Mouse (Mus musculus) forebrain, embryonic 16.5 days (tissue): ENCODE results near the gene Gad2. TPM values are rescaled to one million over a fixed set of nuclear protein-coding genes. Genes with fewer than 3 reads are reported as not detected.

Experiments used
- ATAC-seq: fragments of 200-750 bp; cut with Nextera tagmentation; 2 replicates; pipeline ENCODE4 v1.8.0; 2017; ENCODE audit warnings: mild to moderate bottlenecking, moderate library complexity
- H3K27ac ChIP-seq: fragments of 300-500 bp; sonication (generic); 2 replicates; pipeline ENCODE4 v1.5.1; 2014; ENCODE audit warnings: low read length, control low read depth
- H3K27me3 ChIP-seq: fragments of 300-500 bp; sonication (generic); replicated peaks from 2 replicates; pipeline ENCODE4 v1.6.1; 2014; ENCODE audit warnings: low read length; ENCODE audit not compliant: control insufficient read depth, insufficient read depth
- H3K36me3 ChIP-seq: fragments of 300-500 bp; sonication (generic); 2 replicates; pipeline ENCODE4 v1.6.1; 2014; ENCODE audit not compliant: control insufficient read depth, insufficient read depth
- H3K4me1 ChIP-seq: fragments of 300-500 bp; sonication (generic); replicated peaks from 2 replicates; pipeline ENCODE4 v1.6.1; 2014; ENCODE audit warnings: low read length; ENCODE audit not compliant: control insufficient read depth, insufficient read depth
- H3K4me2 ChIP-seq: fragments of 300-500 bp; sonication (generic); 2 replicates; pipeline ENCODE4 v1.6.1; 2014; ENCODE audit warnings: mild to moderate bottlenecking, low read length, control low read depth
- H3K4me3 ChIP-seq: fragments of 300-500 bp; sonication (generic); replicated peaks from 2 replicates; pipeline ENCODE4 v1.5.1; 2014; ENCODE audit warnings: mild to moderate bottlenecking, low read length, control low read depth
- H3K9ac ChIP-seq: fragments of 300-500 bp; sonication (generic); replicated peaks from 2 replicates; pipeline ENCODE4 v1.6.1; 2014; ENCODE audit warnings: low read depth, low read length, control low read depth
- H3K9me3 ChIP-seq: fragments of 300-500 bp; sonication (generic); 2 replicates; pipeline ENCODE4 v1.6.1; 2016; ENCODE audit warnings: low read length; ENCODE audit not compliant: control insufficient read depth
- WGBS: fragments of 180-500 bp; shearing (Covaris S2); extraction: QIAGEN DNeasy Blood & Tissue Kit; methylation state at CpG from one replicate; pipeline ENCODE4 v1.1.7; 2014; 5-methylcytosine and 5-hydroxymethylcytosine counted together
- polyA plus RNA-seq: library from polyadenylated mRNA; unstranded; fragments of >200 nt; fragmentation: Nextera tagmentation; extraction: Ambion mirVana; gene quantifications from 2 replicates; pipeline ENCODE4 v1.2.1, GENCODE M21; 2015

Gene Gad2
- polyA plus RNA-seq, 1 experiment from 2014 or later = 74.4 TPM

DNA sequence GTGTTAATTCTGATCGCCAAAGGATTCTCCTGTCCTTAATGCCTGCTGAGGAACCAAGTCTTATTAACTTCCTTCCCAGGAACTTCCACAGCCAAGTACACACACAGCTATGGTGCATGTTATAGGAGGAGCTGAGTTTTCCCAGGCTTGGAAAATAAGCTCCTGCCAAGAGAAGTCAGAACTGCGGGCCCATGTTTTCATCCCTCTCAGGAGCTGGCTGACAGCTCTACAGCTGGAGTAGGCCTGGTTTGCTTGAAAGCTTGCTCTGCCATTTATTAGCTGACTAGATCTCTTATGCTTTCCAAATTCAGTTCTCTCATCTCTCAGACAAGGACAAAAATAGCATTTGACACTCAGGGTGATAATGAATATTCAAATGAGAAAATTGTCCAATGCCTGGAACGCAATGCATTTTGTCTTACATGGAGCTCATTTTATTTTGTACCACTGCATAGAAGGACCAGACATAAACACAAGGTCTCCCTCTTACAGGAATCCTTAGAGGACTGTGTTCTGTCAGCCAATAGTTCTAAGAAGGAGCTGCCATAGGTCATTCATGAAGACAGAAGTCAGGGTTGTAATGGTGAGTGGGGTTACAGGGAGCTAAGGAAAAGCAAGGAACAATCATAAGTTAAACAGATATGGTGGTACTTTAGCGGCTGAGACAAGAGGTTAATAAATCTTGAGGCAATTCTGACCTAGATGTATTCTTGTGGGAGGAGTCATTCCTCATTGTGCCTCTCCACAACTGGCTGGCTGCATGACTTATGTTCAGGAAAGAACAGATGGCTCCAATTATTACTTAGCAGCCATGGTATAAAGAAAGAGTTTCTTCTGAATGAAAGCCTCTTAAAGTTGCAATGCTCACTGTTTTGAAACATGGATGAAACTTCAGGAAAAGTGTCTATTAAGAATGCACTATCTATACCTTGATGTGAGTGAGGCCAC is 83.0 kb downstream of the Gad2 start:
- H3K4me3 ChIP-seq = no peak overlapping the region
- H3K4me2 ChIP-seq = no peak overlapping the region
- no peak overlapping the region for H3K9ac ChIP-seq
- no peaks in the 10 kb centered on the region for H3K36me3 ChIP-seq
- peaks cover 10% of the 10 kb centered on the region for H3K4me1 ChIP-seq
- peak overlapping the region; percentile 1; the same call in 1 of the 2 replicates for H3K27ac ChIP-seq
- no peaks in the 10 kb centered on the region for H3K27me3 ChIP-seq
- ATAC-seq = peak; percentile 89
- 43% methylated on average over 4 of the region's 4 CpGs for WGBS
- no peaks in the 10 kb centered on the region for H3K9me3 ChIP-seq

DNA sequence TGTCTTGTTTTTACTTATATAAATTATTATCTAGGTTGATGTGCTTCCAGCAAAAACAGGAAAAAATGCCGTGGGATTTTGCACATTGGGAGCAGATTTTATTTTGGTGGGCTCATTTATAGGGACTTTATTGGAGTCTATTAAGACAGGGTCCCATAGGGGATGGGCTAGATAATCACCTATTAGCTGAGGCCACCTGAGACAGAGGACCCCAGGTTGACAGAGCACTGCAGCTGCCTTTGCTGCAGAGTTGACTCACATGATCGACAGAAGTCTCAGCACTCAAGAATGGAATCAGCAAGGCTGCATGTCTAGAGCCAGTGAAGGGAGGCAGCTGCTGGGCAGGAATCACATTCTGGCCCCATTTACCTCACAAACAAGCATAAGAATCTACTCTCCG is 84.2 kb downstream of the Gad2 start:
- 77% methylated on average over 3 of the region's 3 CpGs for WGBS
- ATAC-seq = no peak

DNA sequence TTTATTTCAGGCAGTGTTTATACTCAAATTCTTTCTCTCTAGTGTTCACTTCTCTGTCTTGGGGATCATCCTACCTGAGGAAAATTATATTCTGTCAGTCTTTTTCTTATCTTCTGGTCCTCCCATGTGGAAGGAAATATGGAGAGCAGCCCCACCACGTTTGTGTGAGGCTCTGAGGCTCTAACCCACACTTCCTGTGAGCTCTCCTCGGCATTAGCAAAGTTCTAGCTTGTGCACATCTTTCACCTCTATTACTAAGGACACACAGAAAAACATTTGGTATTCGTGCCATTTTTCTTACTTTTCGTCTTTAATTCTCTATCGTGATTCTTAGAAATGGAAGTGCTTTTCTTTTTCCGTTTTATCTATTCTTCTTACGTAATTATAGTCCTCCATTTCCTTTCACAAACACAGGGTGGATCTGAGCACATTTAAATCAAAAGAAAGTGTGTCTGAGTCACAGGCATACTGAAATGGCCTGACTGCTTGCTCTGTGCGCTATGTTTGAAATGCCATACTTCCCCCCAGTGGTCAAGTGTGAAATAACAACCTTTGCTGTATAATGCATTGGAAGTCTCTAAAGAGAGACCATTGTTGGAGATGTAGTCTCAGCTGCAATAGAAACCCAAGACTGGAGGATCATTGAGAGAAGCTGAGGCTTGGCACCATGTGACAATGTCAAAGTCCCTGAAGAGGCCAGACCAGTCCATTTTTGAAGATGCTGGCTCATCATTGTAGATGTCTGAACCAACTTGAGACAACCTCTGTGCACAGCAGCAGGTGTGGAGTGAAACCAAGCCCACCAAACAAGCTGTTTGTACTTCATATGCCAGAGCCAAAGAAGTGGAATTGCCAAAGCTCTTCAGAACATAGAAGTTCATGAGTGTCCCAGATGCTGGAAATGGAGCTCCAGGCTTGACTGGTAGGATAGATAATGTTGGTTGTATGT is 99.8 kb downstream of the Gad2 start:
- Histone ChIP-seq H3K27me3 (no peaks in the 10 kb centered on the region), H3K4me1 (no peaks in the 10 kb centered on the region; the same call in 1 of the 2 replicates), H3K4me2 (no peak overlapping the region), H3K9me3 (no peaks in the 10 kb centered on the region), H3K4me3 (no peak overlapping the region), H3K9ac (0 out of 2 replicates have a peak overlapping the region, but pooled peaks have one; percentile 3), H3K36me3 (no peaks in the 10 kb centered on the region), H3K27ac (no peak overlapping the region)
- ATAC-seq = peak; percentile 98
- 19% methylated on average over 8 of the region's 8 CpGs for WGBS

More for the DNA sequence above, 84.2 kb downstream of the Gad2 start:
- no peak overlapping the region for H3K27ac ChIP-seq
- H3K9ac ChIP-seq = no peak overlapping the region
- no peaks in the 10 kb centered on the region for H3K27me3 ChIP-seq
- H3K9me3 ChIP-seq = no peaks in the 10 kb centered on the region
- H3K36me3 ChIP-seq = no peaks in the 10 kb centered on the region
- H3K4me1 ChIP-seq = peaks cover 10% of the 10 kb centered on the region
- no peak overlapping the region for H3K4me3 ChIP-seq
- no peak overlapping the region for H3K4me2 ChIP-seq

DNA sequence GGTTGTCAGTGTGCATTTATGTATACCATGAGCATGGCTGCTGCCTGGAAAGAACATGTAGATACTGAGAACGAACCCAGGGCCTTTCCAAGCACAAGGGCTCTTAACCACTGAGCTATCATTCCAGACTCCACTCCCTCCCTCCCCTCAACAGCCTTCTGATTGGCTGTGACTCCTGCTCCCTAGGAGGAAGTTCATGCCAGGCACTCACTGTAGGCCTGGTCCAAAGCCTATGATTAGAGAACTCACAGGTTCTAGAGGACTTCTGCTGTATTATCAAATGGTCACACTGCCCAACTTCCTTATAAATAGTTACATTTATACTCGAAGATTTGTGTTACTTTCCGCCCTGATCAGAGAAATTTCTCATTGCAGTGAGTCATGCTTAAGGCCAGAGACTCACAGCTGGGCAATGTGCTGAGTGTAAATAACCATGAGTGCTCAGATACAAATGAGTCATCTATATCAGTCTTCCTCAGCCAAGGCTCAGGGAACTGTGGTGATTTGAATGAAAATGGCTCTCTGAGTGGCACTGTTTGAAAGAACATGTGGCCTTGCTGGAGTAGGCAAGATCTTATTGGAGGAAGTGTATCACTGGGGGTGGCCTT is 102.0 kb downstream of the Gad2 start:
- H3K9me3 ChIP-seq = no peaks in the 10 kb centered on the region
- H3K9ac ChIP-seq = no peak overlapping the region
- H3K27me3 ChIP-seq = no peaks in the 10 kb centered on the region
- whole genome bisulfite sequencing = 77% methylated on average over 3 of the region's 3 CpGs
- no peak overlapping the region for H3K4me2 ChIP-seq
- no peak overlapping the region for H3K27ac ChIP-seq
- H3K4me1 ChIP-seq = no peaks in the 10 kb centered on the region; the same call in 1 of the 2 replicates
- H3K4me3 ChIP-seq = no peak overlapping the region
- ATAC-seq = no peak
- H3K36me3 ChIP-seq = no peaks in the 10 kb centered on the region

DNA sequence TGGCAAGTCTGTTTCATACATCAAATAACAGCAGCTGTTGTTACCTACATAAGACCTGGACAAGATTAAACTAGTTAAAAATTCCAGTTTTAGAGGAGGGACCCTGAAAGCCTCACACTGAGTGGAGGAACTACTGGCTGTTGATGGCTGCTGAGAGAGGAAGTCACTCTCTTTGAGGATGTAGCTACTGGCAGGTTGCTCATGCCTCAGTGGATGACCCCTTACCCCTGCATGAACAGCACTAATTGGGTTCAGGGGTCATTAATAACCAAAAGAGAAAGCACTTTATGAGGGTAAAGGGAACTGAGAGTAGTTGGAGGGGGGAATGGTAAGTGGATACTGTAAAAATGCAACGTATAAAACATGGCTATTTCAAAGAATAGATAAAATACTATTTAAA is 105.1 kb downstream of the Gad2 start:
- no peaks in the 10 kb centered on the region for H3K4me1 ChIP-seq
- no peak overlapping the region for H3K4me3 ChIP-seq
- ATAC-seq = no peak
- H3K9ac ChIP-seq = no peak overlapping the region
- H3K9me3 ChIP-seq = no peaks in the 10 kb centered on the region
- no peaks in the 10 kb centered on the region for H3K36me3 ChIP-seq
- 87% methylated on average over 1 of the region's 1 CpGs for WGBS
- H3K27me3 ChIP-seq = no peaks in the 10 kb centered on the region
- no peak overlapping the region for H3K4me2 ChIP-seq
- H3K27ac ChIP-seq = no peak overlapping the region

DNA sequence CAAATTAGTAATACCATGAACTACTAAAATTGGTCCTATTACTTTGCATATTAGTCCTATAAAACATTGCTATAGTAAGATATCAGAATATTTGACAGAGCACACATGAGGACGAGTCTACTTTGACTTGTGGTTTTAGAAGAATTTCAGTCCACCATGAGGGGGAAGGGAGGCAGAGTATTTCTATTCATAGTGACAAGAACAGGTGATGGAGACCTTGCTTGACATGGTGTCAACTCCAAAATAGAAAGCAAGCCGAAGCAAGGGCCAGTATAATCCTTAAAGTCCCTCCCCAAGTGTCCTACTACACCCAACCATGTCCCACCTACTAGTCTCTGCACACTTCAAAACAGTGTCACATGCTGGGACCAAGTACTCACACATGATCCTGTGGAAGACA is 114.1 kb downstream of the Gad2 start:
- H3K4me1 ChIP-seq = no peaks in the 10 kb centered on the region
- H3K36me3 ChIP-seq = no peaks in the 10 kb centered on the region
- no peaks in the 10 kb centered on the region for H3K9me3 ChIP-seq
- 92% methylated on average over 2 of the region's 2 CpGs for WGBS
- H3K27me3 ChIP-seq = no peaks in the 10 kb centered on the region
- no peak overlapping the region for H3K4me3 ChIP-seq
- no peak for ATAC-seq
- no peak overlapping the region for H3K27ac ChIP-seq
- H3K9ac ChIP-seq = no peak overlapping the region
- H3K4me2 ChIP-seq = no peak overlapping the region

DNA sequence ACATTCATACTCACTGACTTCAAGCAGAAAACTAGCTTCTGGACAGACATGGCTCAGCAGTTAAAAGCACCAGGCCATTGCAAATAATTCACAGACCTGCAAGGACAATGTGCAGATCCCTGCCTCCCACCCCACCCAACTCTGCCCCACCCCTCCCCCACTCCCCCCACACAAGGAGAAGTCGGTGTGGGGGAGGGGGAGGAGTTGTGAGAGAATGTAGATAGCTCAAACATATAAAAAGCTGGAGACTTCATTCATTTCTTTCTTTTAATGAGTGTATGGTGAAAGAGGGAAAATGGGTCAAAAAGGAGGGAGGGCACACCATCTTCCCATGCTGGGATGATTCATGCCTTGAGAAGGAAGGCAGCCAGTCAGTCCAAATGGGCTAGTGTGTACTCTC is 117.4 kb downstream of the Gad2 start:
- H3K36me3 ChIP-seq = no peaks in the 10 kb centered on the region
- WGBS = 89% methylated on average over 1 of the region's 1 CpGs
- no peaks in the 10 kb centered on the region for H3K9me3 ChIP-seq
- no peak overlapping the region for H3K4me2 ChIP-seq
- no peak overlapping the region for H3K4me3 ChIP-seq
- no peak overlapping the region for H3K27ac ChIP-seq
- H3K4me1 ChIP-seq = 0 out of 2 replicates have a peak, but pooled peaks cover 2% of the 10 kb centered on the region
- no peaks in the 10 kb centered on the region for H3K27me3 ChIP-seq
- H3K9ac ChIP-seq = no peak overlapping the region
- no peak for ATAC-seq

DNA sequence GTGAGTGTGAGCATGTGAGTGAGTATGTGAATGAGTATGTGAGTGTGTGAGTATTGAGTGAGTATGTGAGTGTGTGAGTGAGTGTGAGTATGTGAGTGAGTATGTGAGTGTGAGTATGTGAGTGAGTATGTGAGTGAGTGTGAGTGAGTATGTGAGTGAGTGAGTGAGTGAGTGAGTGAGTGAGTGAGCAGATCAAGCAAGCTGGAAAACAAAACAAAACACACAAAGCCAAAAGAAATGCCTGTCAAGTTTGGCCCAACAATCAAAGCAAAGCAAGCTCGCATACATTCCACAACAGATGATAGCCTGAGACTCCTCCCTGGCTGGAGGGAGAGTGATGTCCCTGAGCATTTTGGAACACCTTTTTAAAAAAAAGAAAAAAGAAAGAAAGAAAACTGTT is 118.4 kb downstream of the Gad2 start:
- no peaks in the 10 kb centered on the region for H3K36me3 ChIP-seq
- H3K4me1 ChIP-seq = 0 out of 2 replicates have a peak, but pooled peaks cover 2% of the 10 kb centered on the region
- no peaks in the 10 kb centered on the region for H3K9me3 ChIP-seq
- 92% methylated on average over 1 of the region's 1 CpGs for WGBS
- no peak overlapping the region for H3K9ac ChIP-seq
- H3K4me3 ChIP-seq = no peak overlapping the region
- ATAC-seq = no peak
- no peak overlapping the region for H3K4me2 ChIP-seq
- no peaks in the 10 kb centered on the region for H3K27me3 ChIP-seq
- no peak overlapping the region for H3K27ac ChIP-seq

DNA sequence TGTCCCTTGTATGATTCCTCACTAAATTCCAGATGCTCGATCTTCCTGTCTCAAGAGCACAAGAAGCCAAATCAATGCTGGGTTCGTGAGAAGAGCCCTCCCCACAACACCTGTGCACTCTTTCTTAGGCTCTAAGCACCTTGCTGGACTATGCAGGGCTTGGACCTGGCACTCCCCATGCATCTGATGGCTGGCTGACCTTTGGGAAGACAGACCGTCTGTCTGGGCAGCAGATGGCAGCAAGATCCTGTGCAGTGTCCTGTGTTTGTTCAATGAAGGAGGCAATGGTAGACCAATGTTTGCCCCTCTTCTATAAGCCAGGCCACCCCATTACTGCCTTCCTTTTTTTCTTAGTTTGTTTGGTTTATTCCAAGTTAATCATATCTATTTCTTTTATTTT is 119.2 kb downstream of the Gad2 start:
- no peak for ATAC-seq
- Histone ChIP-seq H3K36me3 (no peaks in the 10 kb centered on the region), H3K9ac (no peak overlapping the region), H3K4me3 (no peak overlapping the region), H3K27me3 (no peaks in the 10 kb centered on the region), H3K27ac (no peak overlapping the region), H3K4me1 (0 out of 2 replicates have a peak, but pooled peaks cover 2% of the 10 kb centered on the region), H3K9me3 (no peaks in the 10 kb centered on the region), H3K4me2 (no peak overlapping the region)
- WGBS = 71% methylated on average over 3 of the region's 3 CpGs
